Mouse (Mus musculus): ENCODE measurements around the gene Gm5862.

- TF ChIP-seq CTCF (IDR thresholded peaks at IDR 0.05; ENCODE audit: low read depth) (no peak), EP300 (optimal IDR thresholded peaks at IDR 0.05) (no peak)
These were observed 48.0 kb upstream of the Gm5862 start for GRCm38 (mm10) chr5:26070716-26071115.
